Mouse (Mus musculus) layer of hippocampus, adult 11-12 months (tissue): ENCODE measurements at regions not wholly inside any gene's neighbourhood (a gene's known extent, or its start where the extent isn't known, plus 50 kb on each side); places are given as distances from the start of the nearest gene placed in this dataset.
A peak's percentile ranks its signal among the peaks of the same experiment; 100 is the strongest.
"Not testable (repeated sequence)": the region's sequence is repeated elsewhere in the genome, so short reads cannot be mapped to it uniquely, and the experiment has no call there.

Experiments used
- DNase-seq: peaks from one replicate; pipeline ENCODE4 v3.0.0; 2022; ENCODE audit warnings: low spot score

- DNase-seq, result peak; percentile 52
Observed at GRCm38 (mm10) chr3:22551516-22551915, 475.1 kb downstream of the Tbl1xr1 start.

DNA sequence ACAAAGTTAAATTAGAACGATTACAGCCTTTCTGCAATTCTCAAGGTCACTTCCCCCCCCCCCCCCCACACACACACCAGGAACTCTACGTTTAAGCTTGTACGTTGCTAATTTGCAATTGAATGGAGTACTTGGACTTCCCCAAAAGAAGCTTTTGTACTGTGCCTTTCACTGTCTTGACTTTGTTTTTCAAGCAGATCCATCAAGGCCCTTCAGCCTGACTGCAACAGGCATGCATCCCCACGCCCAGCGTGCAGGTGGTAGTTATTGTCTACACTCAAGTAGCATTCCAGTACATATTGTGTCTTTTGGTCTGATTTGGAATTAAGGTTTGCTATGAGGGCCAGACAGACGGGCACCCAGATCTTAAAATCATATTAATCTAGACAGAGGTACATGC lies 483.1 kb downstream of the Tbl1xr1 start:
- DNase-seq, result no peak

DNA sequence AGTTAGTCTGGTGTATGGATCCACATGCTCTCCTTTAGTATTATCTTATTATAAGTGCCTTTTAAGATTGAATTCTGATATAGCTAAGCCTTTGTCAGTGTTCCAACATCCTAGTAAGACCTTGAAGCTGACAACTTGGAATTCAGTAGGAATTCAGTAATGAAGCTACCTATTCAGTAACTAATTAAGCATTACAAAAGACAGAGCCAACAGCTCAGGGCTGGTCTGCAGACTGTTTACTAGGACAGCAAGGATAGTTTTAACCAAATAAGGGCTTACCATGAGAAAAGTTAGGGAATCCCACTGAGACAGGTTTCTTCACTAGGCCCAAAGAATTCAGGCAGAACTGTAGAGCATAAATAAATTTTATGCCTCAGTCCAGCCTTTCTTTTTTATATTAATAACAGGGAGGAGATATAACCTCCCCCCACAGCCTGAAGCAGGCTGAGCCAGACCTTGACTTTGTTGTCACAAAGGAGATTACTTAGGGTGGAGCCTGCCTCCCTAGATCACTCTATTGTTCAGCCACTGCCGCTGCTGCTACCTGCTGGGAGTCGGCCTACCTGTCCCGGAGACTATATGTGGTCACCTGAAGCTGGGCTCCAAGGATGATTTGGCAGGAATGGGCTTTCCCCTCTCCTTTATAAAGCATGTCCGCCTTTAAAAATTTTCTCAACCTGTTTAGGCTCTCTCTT lies 484.2 kb downstream of the Tbl1xr1 start:
- not testable (repeated sequence) for DNase-seq
